Mouse (Mus musculus): ENCODE data around the gene Runx1. TPM values are rescaled to one million over a fixed set of nuclear protein-coding genes. Genes with fewer than 3 reads are reported as not detected.

The Runx1 gene
- total RNA-seq, 2 experiments from 2014 or later: 121 to 155 TPM

DNA sequence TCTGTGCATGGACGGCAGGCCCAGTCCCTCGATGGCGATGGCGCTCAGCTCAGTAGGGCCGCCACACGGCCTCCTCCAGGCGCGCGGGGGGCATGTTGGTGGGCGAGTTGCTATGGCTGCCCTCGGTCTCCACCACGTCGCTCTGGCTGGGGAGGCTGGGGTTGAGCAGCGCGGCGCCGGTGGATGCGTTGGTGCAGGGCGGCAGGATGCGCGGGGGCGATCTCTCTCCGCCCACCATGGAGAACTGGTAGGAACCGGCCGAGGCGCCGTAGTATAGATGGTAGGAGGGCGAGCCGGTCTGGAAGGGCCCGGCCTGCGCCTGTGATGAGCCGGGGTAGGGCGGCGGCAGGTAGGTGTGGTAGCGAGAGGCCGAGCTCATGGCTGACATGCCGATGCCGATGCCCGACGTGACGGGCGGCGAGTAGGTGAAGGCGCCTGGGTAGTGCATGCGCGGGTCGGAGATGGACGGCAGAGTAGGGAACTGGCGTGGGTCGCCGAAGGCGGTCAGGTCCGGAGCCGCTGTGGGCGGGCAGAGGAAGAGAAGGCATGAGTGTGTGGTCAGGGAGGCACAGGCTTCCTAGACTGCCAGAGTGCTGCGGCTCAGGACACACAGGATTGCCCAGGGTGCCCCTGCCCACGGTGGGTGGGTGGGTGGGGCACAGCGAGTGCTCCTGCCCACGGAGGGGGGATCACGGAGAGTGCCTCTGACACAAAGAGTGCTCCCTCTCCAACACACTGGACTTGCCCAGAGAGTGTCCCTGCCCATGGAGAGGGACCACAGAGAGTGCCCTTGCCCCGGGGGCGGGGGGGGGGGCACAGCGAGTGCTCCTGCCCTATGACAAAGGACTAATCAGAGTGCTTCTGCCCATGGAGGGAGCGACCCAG is 220.1 kb downstream of the Runx1 start:
- ATAC-seq (replicated peaks; ENCODE audit: low FRiP score, poor library complexity, severe bottlenecking): no peak

DNA sequence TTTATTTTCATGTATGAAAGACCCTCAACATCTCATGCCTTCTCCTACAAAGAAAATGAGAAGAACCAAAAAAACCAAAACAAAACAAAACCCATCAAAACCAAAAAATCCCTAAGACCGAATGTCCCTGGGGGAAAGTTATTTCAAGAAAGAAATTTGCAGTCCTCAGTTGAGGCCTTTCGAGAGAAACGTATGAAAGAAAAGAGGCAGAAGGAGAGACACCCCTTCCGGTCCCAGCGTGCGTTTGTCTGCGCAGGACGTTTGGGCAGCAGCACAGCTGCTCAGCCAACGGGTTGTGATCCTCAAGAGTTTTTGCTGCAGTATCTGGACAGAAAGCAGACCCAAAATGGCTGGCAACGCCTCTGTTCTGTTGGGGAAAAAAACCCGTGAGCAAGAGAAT is 223.4 kb downstream of the Runx1 start:
- no peak for ATAC-seq (replicated peaks; ENCODE audit: low FRiP score, poor library complexity, severe bottlenecking)

DNA sequence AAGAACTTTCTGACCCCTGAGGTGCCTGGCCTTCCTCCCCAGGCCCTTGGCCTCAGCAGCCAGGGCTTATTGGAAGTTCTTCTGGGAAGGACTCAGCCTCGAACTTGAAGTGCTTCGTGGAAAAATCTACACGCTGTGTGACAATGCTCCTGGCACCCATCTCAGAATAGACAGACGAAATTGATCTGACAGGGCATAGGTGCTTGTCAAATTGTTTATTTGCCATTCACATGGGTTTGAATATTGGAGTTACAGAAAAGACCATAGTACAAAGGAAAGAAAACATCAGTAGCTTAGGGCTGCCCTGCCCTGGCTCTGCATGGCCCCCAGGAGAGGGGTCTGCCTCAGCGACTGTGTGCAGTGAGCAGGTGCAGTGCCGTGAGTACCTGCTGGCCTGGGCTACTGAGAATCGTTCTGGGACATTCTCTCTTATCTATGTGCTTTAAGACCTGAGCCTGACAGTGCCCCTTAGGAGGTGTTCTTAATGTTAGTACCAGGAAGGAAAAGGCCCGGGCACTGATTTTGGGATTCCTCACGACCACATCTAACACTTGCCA is 224.6 kb downstream of the Runx1 start:
- no peak for ATAC-seq (replicated peaks; ENCODE audit: low FRiP score, poor library complexity, severe bottlenecking)

DNA sequence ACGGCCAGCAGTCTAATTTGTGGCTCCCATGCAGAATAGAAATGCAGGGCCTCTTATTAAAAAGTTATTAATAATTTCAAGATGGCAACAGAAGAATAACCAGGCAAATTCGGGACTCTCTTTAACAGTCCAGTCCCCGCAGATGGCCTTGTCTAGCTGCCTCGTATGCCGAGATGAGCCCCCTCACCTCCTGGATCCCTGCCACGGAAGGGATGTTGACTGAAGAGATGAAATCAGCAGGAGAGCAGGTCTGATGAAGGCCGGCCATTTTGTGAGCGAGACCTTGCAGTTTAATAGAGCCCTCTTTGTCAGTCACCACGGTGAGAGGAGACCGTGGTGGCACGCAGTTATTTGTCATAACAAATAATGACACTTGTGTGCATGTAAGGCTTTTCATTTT is 226.5 kb downstream of the Runx1 start:
- no peak for ATAC-seq (replicated peaks; ENCODE audit: low FRiP score, poor library complexity, severe bottlenecking)

DNA sequence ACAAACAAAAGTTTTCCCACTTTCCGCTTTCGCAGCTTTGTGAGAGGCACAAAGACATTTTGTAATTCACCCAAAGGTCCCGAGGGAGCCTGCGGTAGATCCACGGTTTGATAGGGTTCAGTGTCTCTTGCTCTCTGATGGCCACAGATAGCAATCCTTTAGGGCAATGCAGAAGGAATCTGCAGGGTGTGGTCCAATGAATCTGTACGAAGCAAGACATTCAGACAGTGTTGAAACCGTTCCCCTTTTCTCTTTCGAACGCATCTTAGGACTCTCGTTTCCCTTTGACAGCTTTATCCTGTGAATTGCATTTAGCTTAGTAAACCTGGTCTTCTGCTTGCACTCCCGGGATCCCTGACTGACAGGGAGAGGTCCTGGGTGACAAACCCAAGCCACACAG is 228.3 kb downstream of the Runx1 start:
- no peak for ATAC-seq (replicated peaks; ENCODE audit: low FRiP score, poor library complexity, severe bottlenecking)

DNA sequence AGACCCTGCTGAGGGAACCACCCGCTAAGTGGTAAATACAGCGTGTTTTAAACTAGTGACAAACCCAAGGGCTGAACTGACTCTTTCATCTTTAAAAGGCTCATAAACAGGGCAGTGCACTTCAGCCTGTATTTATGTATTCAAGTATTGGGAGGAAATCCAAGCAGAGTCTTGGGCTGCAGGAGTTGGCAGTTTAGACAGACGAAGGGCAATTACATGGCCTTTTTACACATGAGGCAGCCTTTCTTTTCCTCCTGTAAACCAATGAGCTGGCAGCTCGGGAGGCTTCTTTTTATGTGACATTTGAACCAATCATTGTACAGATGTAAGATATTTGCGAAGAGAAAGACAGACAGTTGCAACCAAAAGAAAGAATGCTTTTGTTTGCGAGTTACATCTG is 233.7 kb downstream of the Runx1 start:
- ATAC-seq (replicated peaks; ENCODE audit: low FRiP score, poor library complexity, severe bottlenecking): no peak

DNA sequence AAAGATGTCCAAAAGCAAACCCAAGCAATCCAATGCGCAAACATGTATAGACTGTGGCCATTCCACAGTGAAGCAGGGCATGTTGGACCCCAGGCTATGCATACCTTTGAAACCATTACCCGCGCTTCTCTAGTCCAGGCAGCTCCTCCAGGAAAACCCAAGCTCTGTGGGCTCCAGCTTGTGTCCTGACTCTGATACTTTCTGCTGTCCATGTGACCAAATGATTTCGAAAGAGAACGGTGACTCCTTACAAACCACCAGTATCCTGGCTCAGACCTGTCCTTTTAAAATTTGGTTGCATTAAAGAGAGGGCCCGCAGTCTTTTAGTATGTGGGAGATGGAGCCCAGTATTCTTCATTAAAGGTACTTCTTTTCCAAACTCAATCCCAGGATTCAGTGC is 234.2 kb downstream of the Runx1 start:
- ATAC-seq (replicated peaks; ENCODE audit: low FRiP score, poor library complexity, severe bottlenecking): no peak

DNA sequence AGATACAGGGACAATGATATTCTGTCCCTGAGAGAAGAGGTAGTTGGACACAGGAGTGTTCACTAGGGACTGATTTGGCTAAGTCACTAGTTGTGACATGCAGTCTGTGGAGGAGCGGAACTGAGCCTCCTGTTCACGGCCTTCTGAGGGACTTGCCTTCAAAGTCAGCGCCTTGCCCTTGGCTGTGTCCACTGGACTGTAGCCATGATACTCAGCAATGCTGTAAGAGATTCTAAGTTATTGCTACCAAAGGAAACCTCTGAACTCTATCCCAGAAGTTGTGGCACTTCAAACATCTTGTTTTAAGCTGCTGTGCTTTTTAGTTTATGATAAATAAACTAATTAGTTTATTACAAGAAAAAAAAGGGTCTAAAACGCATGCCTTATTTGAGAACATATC is 238.1 kb downstream of the Runx1 start:
- no peak for ATAC-seq (replicated peaks; ENCODE audit: low FRiP score, poor library complexity, severe bottlenecking)

DNA sequence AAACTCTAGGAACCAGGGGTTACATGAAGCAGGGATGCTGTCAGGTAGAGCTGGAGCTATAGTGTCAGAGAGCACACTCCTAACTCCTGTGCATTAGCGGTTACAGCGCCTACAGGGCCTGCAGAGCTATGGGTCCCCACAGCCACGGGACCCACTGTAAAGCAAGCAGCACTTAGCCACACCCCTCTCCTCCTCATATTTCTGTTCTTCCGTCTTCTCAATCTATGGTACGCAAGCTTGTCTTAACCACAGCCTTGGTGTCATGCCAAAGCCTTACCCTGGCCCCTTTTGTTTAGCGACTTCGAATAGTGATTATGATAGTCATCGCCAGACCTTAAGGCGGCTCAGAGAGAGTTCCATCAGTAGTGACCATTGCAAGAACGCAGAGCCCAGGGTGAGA is 244.2 kb downstream of the Runx1 start:
- no peak for ATAC-seq (replicated peaks; ENCODE audit: low FRiP score, poor library complexity, severe bottlenecking)

DNA sequence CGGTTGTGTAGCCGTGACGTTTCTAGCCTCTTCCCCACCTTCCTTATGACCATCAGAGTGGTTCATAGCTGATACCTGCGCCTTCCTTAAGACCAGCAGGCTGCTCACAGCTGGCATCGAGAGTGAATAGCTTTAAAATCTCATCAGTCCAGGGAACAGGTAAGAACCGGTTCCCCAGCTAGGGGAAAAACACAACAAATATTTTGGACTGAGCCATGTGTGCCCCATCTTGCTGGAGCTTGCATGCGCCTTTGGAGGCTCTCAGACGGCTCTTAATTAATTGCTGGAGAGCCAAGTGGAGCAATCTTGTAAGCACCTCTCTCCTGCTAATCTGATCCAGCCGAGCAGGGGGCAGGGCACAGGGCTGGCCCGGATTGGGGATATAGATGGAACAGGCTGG is 245.0 kb downstream of the Runx1 start:
- no peak for ATAC-seq (replicated peaks; ENCODE audit: low FRiP score, poor library complexity, severe bottlenecking)

DNA sequence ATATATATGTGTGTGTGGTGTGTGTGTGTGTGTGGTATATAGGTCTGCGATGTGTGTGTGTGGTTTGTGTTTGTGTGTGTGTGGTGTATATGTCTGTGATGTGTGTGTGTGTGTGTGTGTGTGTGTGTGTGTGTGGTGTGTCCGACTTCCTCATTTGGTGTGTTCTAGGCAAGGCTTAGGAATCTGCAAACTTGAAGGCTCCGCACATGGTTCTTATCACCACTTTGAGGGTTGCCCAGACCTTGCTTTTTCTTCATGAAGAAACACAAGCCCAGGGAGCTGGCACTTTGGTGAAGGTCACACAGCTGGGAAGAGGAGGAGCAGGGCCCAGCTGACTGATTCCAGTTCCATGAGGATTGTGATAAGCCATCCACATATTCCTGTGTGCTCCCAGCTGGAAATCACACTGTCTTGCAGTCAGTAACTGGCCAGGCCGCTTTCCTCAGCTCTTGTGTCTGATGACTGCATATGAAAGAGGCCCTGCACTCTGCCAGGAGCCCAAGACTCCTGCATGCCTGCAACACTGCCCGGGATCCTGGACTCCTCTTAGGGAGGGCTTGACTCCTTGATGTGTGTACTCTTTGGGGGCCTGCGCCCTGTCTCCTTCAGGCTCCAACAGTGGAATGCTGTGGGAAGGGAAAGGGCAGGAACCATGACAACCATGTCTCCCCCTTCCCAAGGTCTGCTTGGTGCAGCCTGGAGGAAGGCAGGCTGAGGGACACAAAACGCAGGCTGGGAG is 246.9 kb downstream of the Runx1 start:
- ATAC-seq (replicated peaks; ENCODE audit: low FRiP score, poor library complexity, severe bottlenecking): no peak

DNA sequence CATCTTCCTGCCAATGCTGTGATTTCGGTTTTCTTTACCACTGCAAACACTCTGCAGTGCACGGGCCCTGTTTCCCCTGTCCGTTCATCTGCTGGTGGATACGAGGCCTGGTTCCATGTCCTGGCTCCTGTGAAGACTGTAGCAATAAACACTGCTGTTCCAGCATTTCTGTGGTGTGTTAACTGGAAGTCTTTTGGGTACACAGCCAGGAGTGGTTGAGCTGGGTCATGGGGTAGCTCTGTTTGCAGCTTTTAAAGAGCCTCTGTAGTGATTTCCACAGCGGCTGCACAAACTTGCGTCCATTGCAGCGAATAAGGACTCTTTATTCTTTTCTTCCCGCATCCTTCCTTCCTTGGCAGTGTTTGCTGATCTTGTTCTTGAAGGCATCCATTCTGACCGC is 248.6 kb downstream of the Runx1 start:
- ATAC-seq (replicated peaks; ENCODE audit: low FRiP score, poor library complexity, severe bottlenecking): no peak

DNA sequence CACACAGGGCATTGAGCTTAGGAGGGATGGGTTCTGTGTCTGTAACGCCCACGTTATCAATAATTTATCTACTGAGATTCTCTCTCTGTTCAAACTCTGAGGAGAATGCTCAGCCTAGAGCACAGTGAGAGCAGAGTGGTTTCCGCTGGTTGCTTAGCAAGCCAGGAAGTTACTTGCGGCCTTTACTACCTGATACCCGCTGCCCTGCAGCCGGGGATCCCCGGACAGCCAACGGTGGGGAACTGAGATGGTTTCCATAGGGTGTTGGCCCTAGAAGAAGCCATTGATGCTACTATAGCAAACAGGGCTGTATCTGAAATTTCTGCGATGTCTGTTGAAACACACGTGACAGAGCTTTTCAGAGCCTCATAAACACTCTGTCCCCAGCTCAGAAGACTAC is 250.2 kb downstream of the Runx1 start:
- ATAC-seq (replicated peaks; ENCODE audit: low FRiP score, poor library complexity, severe bottlenecking): no peak

DNA sequence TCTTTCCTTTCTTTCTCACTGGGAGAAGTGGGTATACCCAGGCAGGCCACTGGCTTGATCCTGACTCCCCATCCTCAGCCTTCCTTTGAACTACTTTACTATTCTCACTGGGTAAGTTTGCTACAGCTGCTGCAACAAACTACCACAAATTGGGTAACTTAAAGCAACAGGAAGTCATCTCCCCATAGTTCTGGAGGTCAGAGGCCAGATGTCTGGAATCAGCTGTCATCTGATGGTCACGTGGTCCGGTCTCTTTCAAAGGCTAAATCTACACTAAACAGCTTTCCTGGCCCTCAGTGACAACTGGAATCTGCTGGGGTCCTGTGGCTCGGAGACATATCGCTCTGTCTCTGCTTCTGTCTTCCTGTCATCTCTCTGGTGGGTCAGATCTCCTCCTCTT is 252.8 kb downstream of the Runx1 start:
- ATAC-seq (replicated peaks; ENCODE audit: low FRiP score, poor library complexity, severe bottlenecking): no peak

DNA sequence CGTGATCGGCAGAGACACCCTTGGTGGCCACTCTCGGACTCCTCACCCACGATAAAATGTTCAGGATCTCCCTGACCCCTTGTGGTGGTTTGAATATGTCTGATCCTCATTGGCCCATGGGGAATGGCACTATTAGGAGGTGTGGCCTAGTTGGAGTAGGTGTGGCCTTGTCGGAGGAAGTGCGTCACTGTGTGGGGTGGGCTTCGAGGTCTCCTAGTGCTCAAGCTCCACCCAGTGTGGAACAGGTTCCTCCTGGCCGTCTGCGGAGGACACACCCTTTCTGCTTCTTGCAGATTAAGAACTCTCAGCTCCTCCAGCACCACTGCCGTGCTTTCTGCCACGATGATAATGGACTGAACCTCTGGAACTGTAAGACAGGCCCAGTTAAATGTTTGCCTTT is 254.7 kb downstream of the Runx1 start:
- no peak for ATAC-seq (replicated peaks; ENCODE audit: low FRiP score, poor library complexity, severe bottlenecking)

DNA sequence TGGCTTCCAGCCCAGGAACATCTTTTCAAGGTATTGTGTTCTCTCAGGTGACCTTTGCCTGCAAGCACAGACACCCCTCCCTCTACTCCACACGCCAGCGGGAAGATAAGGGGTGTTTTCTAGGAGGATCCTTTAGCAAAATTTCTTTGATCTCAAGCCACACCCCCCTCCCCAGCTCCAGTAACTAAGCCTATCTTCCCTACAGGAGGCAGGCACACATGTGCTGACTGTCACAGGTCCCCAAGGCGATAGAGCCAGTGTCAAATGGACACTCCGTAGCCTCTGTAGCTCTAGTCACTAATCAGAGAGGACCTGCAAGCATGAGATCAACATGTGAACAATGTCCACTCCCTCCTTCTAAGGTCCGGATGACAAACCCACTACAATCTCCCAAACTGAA is 259.8 kb downstream of the Runx1 start:
- no peak for ATAC-seq (replicated peaks; ENCODE audit: low FRiP score, poor library complexity, severe bottlenecking)

DNA sequence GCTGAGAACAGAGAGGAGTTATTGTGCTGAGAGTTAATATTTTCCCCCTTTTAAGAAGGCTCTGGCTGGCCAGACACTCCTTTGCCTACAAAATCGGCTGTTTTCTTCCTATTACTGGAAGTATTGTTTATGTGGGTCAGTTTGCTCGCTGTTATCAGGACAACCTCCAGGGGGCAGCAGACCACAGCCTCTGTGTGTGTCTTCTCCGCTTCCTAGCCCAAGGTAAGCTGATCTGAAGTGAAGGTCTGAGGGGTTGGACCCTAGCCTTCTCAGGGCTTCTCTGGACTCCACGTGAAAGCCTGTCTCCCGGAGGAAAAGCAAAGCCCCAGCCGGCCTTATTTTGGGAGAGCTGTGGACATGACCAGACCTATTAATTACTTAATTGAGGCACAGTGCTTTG is 260.2 kb downstream of the Runx1 start:
- ATAC-seq (replicated peaks; ENCODE audit: low FRiP score, poor library complexity, severe bottlenecking): peak; percentile 68

DNA sequence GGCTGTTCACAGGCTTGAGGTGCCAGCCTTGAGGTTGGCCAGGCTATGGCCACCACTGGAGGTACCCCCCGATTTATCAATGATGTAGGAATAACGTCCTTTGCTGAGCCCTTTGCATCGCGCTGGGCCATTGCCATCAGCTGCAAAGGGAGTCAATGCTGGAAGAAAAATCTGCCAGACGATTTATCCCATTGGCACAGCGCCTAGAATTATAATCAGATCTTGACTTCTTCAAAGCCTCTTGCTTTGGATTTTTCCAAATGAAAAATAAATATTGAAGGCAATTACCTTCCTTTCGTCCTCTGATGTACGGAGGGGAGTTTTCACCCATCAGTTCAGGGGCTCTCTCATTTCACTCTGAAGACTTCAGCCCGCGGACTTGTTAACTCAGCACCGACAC is 260.7 kb downstream of the Runx1 start:
- ATAC-seq (replicated peaks; ENCODE audit: low FRiP score, poor library complexity, severe bottlenecking): no peak

DNA sequence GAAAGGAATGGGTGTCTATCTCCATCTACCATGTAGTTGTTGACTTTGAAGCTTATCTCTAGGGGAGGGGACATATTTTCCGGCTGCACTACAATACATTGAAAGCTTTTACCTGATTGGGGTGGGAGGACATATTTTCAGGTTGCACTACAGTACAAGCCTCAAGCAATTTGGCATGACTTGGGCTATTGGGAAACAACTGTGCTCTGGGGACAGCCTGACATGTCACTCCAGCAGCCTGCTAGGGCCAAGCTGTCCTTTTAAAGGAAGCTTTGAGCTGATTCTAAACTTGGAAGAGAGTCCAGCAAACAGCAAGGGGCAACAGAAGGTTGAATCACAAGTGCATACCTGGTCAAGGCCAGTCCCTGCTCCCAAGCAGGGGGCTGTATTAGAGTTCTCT is 270.9 kb downstream of the Runx1 start:
- ATAC-seq (replicated peaks; ENCODE audit: low FRiP score, poor library complexity, severe bottlenecking): no peak

DNA sequence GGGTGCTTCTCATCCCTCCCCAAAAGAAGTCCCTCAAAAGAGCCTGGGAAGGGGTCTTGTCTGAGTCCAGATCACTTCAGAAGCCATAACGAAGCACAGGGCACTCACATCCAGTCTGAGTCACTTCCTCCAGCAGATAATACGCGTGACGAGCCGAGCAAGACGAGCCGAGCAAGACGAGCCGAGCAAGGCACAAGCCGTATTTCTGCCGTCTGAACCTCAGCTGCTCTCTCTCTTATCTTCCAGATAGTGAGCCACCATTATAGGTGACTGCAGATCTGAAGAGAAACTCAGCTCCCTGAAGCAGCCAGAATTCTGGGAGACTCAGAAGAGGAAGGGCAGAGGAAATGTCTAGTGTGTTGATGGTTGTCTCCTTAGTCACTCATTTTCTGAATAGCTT is 273.1 kb downstream of the Runx1 start:
- no peak for ATAC-seq (replicated peaks; ENCODE audit: low FRiP score, poor library complexity, severe bottlenecking)

DNA sequence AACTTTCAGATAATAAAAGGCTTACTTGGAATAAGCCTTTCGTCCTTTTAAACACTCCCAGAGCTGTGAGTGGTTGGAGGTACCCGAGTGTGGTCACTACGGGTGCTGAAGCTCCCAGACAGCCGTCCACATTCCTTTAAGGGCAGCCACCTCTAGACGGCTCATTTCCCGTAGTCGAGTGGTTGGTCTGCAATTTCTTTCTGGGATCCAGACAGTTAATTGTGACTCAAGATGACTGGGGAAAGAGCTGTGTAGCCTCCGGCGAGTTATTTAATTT is 273.9 kb downstream of the Runx1 start:
- ATAC-seq (replicated peaks; ENCODE audit: low FRiP score, poor library complexity, severe bottlenecking): no peak
